Mouse (Mus musculus): ENCODE results near the gene Kat8.

- no peak for TF ChIP-seq POLR2A (IDR thresholded peaks at IDR 0.05; ENCODE audit: borderline replicate concordance, low read depth, low read length)
- no peak for TF ChIP-seq CTCF (IDR thresholded peaks at IDR 0.05; ENCODE audit: low read depth, low read length)
These were observed 33.0 kb upstream of the Kat8 start for GRCm38 (mm10) chr7:127879301-127879700.

Measured in bone marrow macrophage, adult 2 months (primary cell).